Mouse (Mus musculus) kidney, postnatal 4 days (tissue): ENCODE measurements around the gene Hopx.
A peak's percentile ranks its signal among the peaks of the same experiment; 100 is the strongest.

Experiments
- DNase-seq, 2 experiments: peaks; one replicate each; pipeline ENCODE4 v3.0.0; 2021; ENCODE audit warnings: mixed read lengths in 2 of 2

The Hopx gene

GRCm38 (mm10) chr5:77132457-77133135 lies 17.7 kb upstream of the Hopx start:
- no peak for DNase-seq

GRCm38 (mm10) chr5:77131879-77132278 lies 17.0 kb upstream of the Hopx start:
- DNase-seq, result no peak

GRCm38 (mm10) chr5:77130310-77131020 lies 15.5 kb upstream of the Hopx start:
- DNase-seq, result no peak

GRCm38 (mm10) chr5:77129907-77130306 lies 15.0 kb upstream of the Hopx start:
- DNase-seq, result no peak

- no peak for DNase-seq
These were observed 13.9 kb upstream of the Hopx start for GRCm38 (mm10) chr5:77128854-77129253.

- DNase-seq, result no peak
These were observed 11.6 kb upstream of the Hopx start for GRCm38 (mm10) chr5:77126415-77126968.

GRCm38 (mm10) chr5:77124817-77125283 lies 9.9 kb upstream of the Hopx start:
- DNase-seq, result peak; percentile 56 to 68

GRCm38 (mm10) chr5:77124165-77124564 lies 9.2 kb upstream of the Hopx start:
- no peak for DNase-seq

- peak; percentile 39 to 56 for DNase-seq
These were observed 8.7 kb upstream of the Hopx start for GRCm38 (mm10) chr5:77123597-77123996.

- peak; percentile 35 to 56 for DNase-seq
These were observed 7.6 kb upstream of the Hopx start for GRCm38 (mm10) chr5:77122254-77123192.

GRCm38 (mm10) chr5:77120701-77121100 lies 5.8 kb upstream of the Hopx start:
- no peak for DNase-seq

- no peak for DNase-seq
These were observed 4.8 kb upstream of the Hopx start for GRCm38 (mm10) chr5:77119475-77120422.

GRCm38 (mm10) chr5:77115732-77116131 lies 811 bp upstream of the Hopx start:
- DNase-seq, result peak; percentile 25 to 36

GRCm38 (mm10) chr5:77113773-77114172 lies 1.1 kb downstream of the Hopx start:
- DNase-seq, result no peak

GRCm38 (mm10) chr5:77112066-77112465 lies 2.9 kb downstream of the Hopx start:
- DNase-seq, result no peak

- DNase-seq, result no peak
These were observed 5.1 kb downstream of the Hopx start for GRCm38 (mm10) chr5:77109814-77110213.

- DNase-seq, result no peak
These were observed 6.1 kb downstream of the Hopx start for GRCm38 (mm10) chr5:77108806-77109205.

GRCm38 (mm10) chr5:77107146-77107822 lies 7.6 kb downstream of the Hopx start:
- no peak for DNase-seq

- DNase-seq, result no peak
These were observed 12.2 kb downstream of the Hopx start for GRCm38 (mm10) chr5:77102522-77103365.

GRCm38 (mm10) chr5:77100691-77101090 lies 14.2 kb downstream of the Hopx start:
- DNase-seq, result no peak
